Comparison of ENCODE assay signal across 8 mouse cellular contexts in genomic region chr17:73225996-73226395, GRCm38 (mm10).
DNase-seq lines count a peak whose midpoint lies in the region; ATAC-seq and TF ChIP-seq lines count a peak whose summit lies in the region.

No protein-coding gene starts in this region.

- peaks cover 0 to 63% of the 10 kb centered on the region in 2 experiments; a peak in 2 of 4 replicates for H3K36me3 ChIP-seq in MEL (ENCODE audit: control insufficient read depth in 1 of 2, insufficient read depth in 2 of 2, low read length in 2 of 2)
- no peaks in the 10 kb centered on the region for H3K36me3 ChIP-seq in liver, embryonic 16.5 days (ENCODE audit: control insufficient read depth, insufficient read depth)

- TF ChIP-seq POLR2A in MEL (IDR thresholded peaks at IDR 0.05; ENCODE audit: control insufficient read depth in 1 of 2, insufficient read depth in 1 of 2, low read depth in 1 of 2, low read length in 2 of 2, poor library complexity in 1 of 2), result no peak

- no peaks in the 10 kb centered on the region for H3K79me2 ChIP-seq in MEL (ENCODE audit: control insufficient read depth, insufficient read depth, low read length, poor library complexity)

- WGBS in liver, embryonic 16.5 days (ENCODE audit: insufficient replicate concordance), result 12% methylated on average over 5 of the region's 5 CpGs

- peak; percentile 67 for ATAC-seq in liver, embryonic 16.5 days (ENCODE audit: low read depth)
- ATAC-seq in erythroblast, adult 5-6 weeks (replicated peaks; ENCODE audit: low FRiP score, poor library complexity, severe bottlenecking), result no peak

- H3K9ac ChIP-seq in MEL (ENCODE audit: control insufficient read depth, low read depth, low read length, poor library complexity, severe bottlenecking), result no peak overlapping the region
- no peak overlapping the region for H3K9ac ChIP-seq in liver, embryonic 16.5 days (ENCODE audit: low read depth, low read length)

- peak in 1 of 2 experiments; percentile 79; a peak in 2 of 4 replicates for TF ChIP-seq EP300 in MEL (IDR thresholded peaks at IDR 0.05; ENCODE audit: low read depth in 1 of 2, low read length in 2 of 2)

- no peak for TF ChIP-seq CTCF in MEL (IDR thresholded peaks at IDR 0.05 in 2 of 3, conservative IDR thresholded peaks at IDR 0.05 in 1 of 3; ENCODE audit: control insufficient read depth in 1 of 3, insufficient read depth in 1 of 3, low read depth in 2 of 3, low read length in 3 of 3, poor library complexity in 1 of 3, severe bottlenecking in 1 of 3)
- no peak for TF ChIP-seq CTCF in left cerebral cortex, adult 2 months (IDR thresholded peaks at IDR 0.05)

- DNase-seq in MEL (ENCODE audit: low read depth, low spot score), result peak; percentile 55
- peak; percentile 24 for DNase-seq in embryo, embryonic 10.5 days (ENCODE audit: low spot score)
- peak; percentile 59 for DNase-seq in heart, postnatal 4 days
- no peak for DNase-seq in left cerebral cortex, postnatal 10 days (ENCODE audit: extremely low spot score in 1 of 2, low spot score in 2 of 2)
- no peak for DNase-seq in left cerebral cortex, adult 2 months (ENCODE audit: extremely low spot score in 1 of 2, low spot score in 2 of 2)
- no peak for DNase-seq in spleen, postnatal 10 days (ENCODE audit: low spot score in 2 of 2)

- peak overlapping the region; percentile 6 for H3K27ac ChIP-seq in MEL (ENCODE audit: control insufficient read depth, low read depth, low read length)
- H3K27ac ChIP-seq in liver, embryonic 16.5 days (ENCODE audit: low read length), result peak overlapping the region; percentile 12; the same call in 1 of the 2 replicates
- H3K27ac ChIP-seq in left cerebral cortex, adult 2 months, result no peak overlapping the region

- TF ChIP-seq RAD21 in MEL (IDR thresholded peaks at IDR 0.05; ENCODE audit: low read depth, low read length), result no peak

- H3K4me1 ChIP-seq in MEL (ENCODE audit: control insufficient read depth in 1 of 2, insufficient read depth in 2 of 2, low read length in 2 of 2), result peaks cover 46 to 53% of the 10 kb centered on the region in 2 experiments
- no peaks in the 10 kb centered on the region; the same call in 1 of the 2 replicates for H3K4me1 ChIP-seq in liver, embryonic 16.5 days (ENCODE audit: control insufficient read depth, low read depth, low read length)

- no peaks in the 10 kb centered on the region for H3K9me3 ChIP-seq in MEL (replicated peaks; ENCODE audit: insufficient read depth, low read length)
- no peaks in the 10 kb centered on the region for H3K9me3 ChIP-seq in liver, embryonic 16.5 days (replicated peaks; ENCODE audit: control insufficient read depth, low read length)

- H3K27me3 ChIP-seq in MEL (ENCODE audit: control insufficient read depth in 1 of 2, insufficient read depth in 2 of 2, low read length in 2 of 2), result no peaks in the 10 kb centered on the region
- no peaks in the 10 kb centered on the region for H3K27me3 ChIP-seq in liver, embryonic 16.5 days (ENCODE audit: control insufficient read depth, insufficient read depth, low read depth, low read length)

- H3K4me3 ChIP-seq in MEL (ENCODE audit: control insufficient read depth in 1 of 2, insufficient read depth in 1 of 2, low read depth in 2 of 2, low read length in 2 of 2), result no peak overlapping the region
- H3K4me3 ChIP-seq in liver, embryonic 16.5 days (ENCODE audit: low read depth, low read length), result no peak overlapping the region
- no peak overlapping the region for H3K4me3 ChIP-seq in left cerebral cortex, adult 2 months

- intact Hi-C loops in left cerebral cortex, postnatal 10 days (cut with DNase I), result no loop called here
- intact Hi-C loops in left cerebral cortex, adult 2 months (cut with DNase I), result no loop called here

- H3K4me2 ChIP-seq in liver, embryonic 16.5 days (ENCODE audit: low read depth, low read length), result no peak overlapping the region

TF ChIP-seq in MEL, 35 proteins besides CTCF, POLR2A, EP300 and RAD21:
- TF ChIP-seq TAL1 (IDR thresholded peaks at IDR 0.05; ENCODE audit: low read length) (peak; percentile 88), CHD2 (IDR thresholded peaks at IDR 0.05; ENCODE audit: low read length) (no peak), ETS1 (IDR thresholded peaks at IDR 0.05; ENCODE audit: low read depth, low read length) (peak; percentile 78), BHLHE40 (IDR thresholded peaks at IDR 0.05; ENCODE audit: borderline replicate concordance, low read depth, low read length) (no peak), TCF12 (IDR thresholded peaks at IDR 0.05; ENCODE audit: low read depth, low read length) (peak; percentile 82), MAX (IDR thresholded peaks at IDR 0.05; ENCODE audit: low read length) (no peak), ZNF384 (IDR thresholded peaks at IDR 0.05; ENCODE audit: low read depth, low read length) (no peak), SIN3A (IDR thresholded peaks at IDR 0.05; ENCODE audit: low read length) (peak; percentile 31), E2F4 (IDR thresholded peaks at IDR 0.05; ENCODE audit: borderline replicate concordance, low read depth, low read length) (no peak), RCOR1 (IDR thresholded peaks at IDR 0.05; ENCODE audit: low read depth, low read length) (peak; percentile 59), POLR2AphosphoS2 (IDR thresholded peaks at IDR 0.05; ENCODE audit: low read length) (no peak), ZC3H11A (IDR thresholded peaks at IDR 0.05; ENCODE audit: low read depth, low read length) (no peak), POLR2AphosphoS5 (IDR thresholded peaks at IDR 0.05; ENCODE audit: borderline replicate concordance, low read depth, low read length) (no peak), GATA1 (IDR thresholded peaks at IDR 0.05; ENCODE audit: low read depth, low read length) (peak; percentile 74), MYC (IDR thresholded peaks at IDR 0.05; ENCODE audit: low read depth, low read length) (no peak), MXI1 (IDR thresholded peaks at IDR 0.05; ENCODE audit: low read depth, low read length) (0 out of 2 replicates have a peak, but pooled peaks have one; percentile 3), ELF1 (IDR thresholded peaks at IDR 0.05; ENCODE audit: low read depth, low read length) (no peak)

Comparison
In these comparisons a context has a peak if more than half of its experiments do, and no peak if none do; other contexts are left out.
1. DNase-seq: peak in MEL (single experiment), embryo, embryonic 10.5 days (single experiment) and heart, postnatal 4 days (single experiment); none in left cerebral cortex, postnatal 10 days (0 of 2), left cerebral cortex, adult 2 months (0 of 2) and spleen, postnatal 10 days (0 of 2).